Mouse (Mus musculus): ENCODE measurements around the gene Bspry.

GRCm38 (mm10) chr4:62487914-62488313 lies 8.1 kb downstream of the Bspry start:
- TF ChIP-seq TAL1 (IDR thresholded peaks at IDR 0.05; ENCODE audit: low read length) (no peak), GATA1 (IDR thresholded peaks at IDR 0.05; ENCODE audit: low read length) (no peak)

All from erythroblast, embryonic 14.5 days (primary cell).